Mouse (Mus musculus): Measurements from ENCODE around the gene Hikeshi. TPM values are rescaled to one million over a fixed set of nuclear protein-coding genes. Genes with fewer than 3 reads are reported as not detected.

Hikeshi gene
- total RNA-seq (2021): 10 to 100 TPM; 60.8 to 80.8 TPM

- intact Hi-C loops (cut with DNase I): loop anchor here (1.0 kb wide), 1 partner anchor 501 kb away; the partner anchor contains the start of gene Crebzf
- DNase-seq: peak; percentile 88 to 89
Observed at GRCm38 (mm10) chr7:89940571-89941463, at the start of gene Hikeshi. Gene Hikeshi, minus strand, starts transcription at chr7:89941204.

GRCm38 (mm10) chr7:89984421-89984820 lies 43.4 kb upstream of the Hikeshi start:
- no peak for DNase-seq
- intact Hi-C loops (cut with DNase I): loop anchor here (10.0 kb wide), 1 partner anchor 440 kb away; the partner anchor contains the start of gene Ccdc89

- intact Hi-C loops (cut with DNase I): loop anchor here (10.0 kb wide), 1 partner anchor 441 kb away; the partner anchor contains the start of gene Ccdc89
- DNase-seq: no peak
Observed at GRCm38 (mm10) chr7:89983441-89983840, 42.4 kb upstream of the Hikeshi start.

GRCm38 (mm10) chr7:89981557-89981956 lies 40.6 kb upstream of the Hikeshi start:
- no peak for DNase-seq
- intact Hi-C loops (cut with DNase I): loop anchor here (10.0 kb wide), 1 partner anchor 443 kb away; the partner anchor contains the start of gene Ccdc89

- DNase-seq: peak; percentile 93 to 95
- intact Hi-C loops (cut with DNase I): loop anchor here (10.0 kb wide), 1 partner anchor 444 kb away; the partner anchor contains the start of gene Ccdc89
Observed at GRCm38 (mm10) chr7:89980485-89981422, 39.8 kb upstream of the Hikeshi start, which contains the start of gene Eed. Gene Eed, minus strand, starts transcription at chr7:89980983.

GRCm38 (mm10) chr7:89980133-89980484 lies 39.1 kb upstream of the Hikeshi start:
- no peak for DNase-seq
- intact Hi-C loops (cut with DNase I): loop anchor here (10.0 kb wide), 1 partner anchor 445 kb away; the partner anchor contains the start of gene Ccdc89

GRCm38 (mm10) chr7:89979432-89980130 lies 38.6 kb upstream of the Hikeshi start:
- peak in 1 of 2 experiments; percentile 24 for DNase-seq

GRCm38 (mm10) chr7:89976796-89977195 lies 35.8 kb upstream of the Hikeshi start:
- DNase-seq: no peak
- intact Hi-C loops (cut with DNase I): no loop called here

More at GRCm38 (mm10) chr7:89979432-89980130, 38.6 kb upstream of the Hikeshi start:
- intact Hi-C loops (cut with DNase I): loop anchor here (10.0 kb wide), 1 partner anchor 445 kb away; the partner anchor contains the start of gene Ccdc89

GRCm38 (mm10) chr7:89975571-89975970 lies 34.6 kb upstream of the Hikeshi start:
- DNase-seq: no peak
- intact Hi-C loops (cut with DNase I): no loop called here

- DNase-seq: no peak
- intact Hi-C loops (cut with DNase I): no loop called here
Observed at GRCm38 (mm10) chr7:89967235-89967634, 26.2 kb upstream of the Hikeshi start.

- DNase-seq: no peak
- intact Hi-C loops (cut with DNase I): no loop called here
Observed at GRCm38 (mm10) chr7:89966771-89967170, 25.8 kb upstream of the Hikeshi start.

- DNase-seq: no peak
- intact Hi-C loops (cut with DNase I): no loop called here
Observed at GRCm38 (mm10) chr7:89963135-89963534, 22.1 kb upstream of the Hikeshi start.

- DNase-seq: no peak
- intact Hi-C loops (cut with DNase I): no loop called here
Observed at GRCm38 (mm10) chr7:89957300-89957699, 16.3 kb upstream of the Hikeshi start.

- DNase-seq: no peak
- intact Hi-C loops (cut with DNase I): no loop called here
Observed at GRCm38 (mm10) chr7:89954261-89954660, 13.3 kb upstream of the Hikeshi start.

- DNase-seq: no peak
- intact Hi-C loops (cut with DNase I): no loop called here
Observed at GRCm38 (mm10) chr7:89949403-89949802, 8.4 kb upstream of the Hikeshi start.

- intact Hi-C loops (cut with DNase I): no loop called here
Observed at GRCm38 (mm10) chr7:89948026-89948425, 7.0 kb upstream of the Hikeshi start.

GRCm38 (mm10) chr7:89939497-89940353 lies 1.3 kb downstream of the Hikeshi start:
- no peak for DNase-seq
- intact Hi-C loops (cut with DNase I): no loop called here

More at GRCm38 (mm10) chr7:89948026-89948425, 7.0 kb upstream of the Hikeshi start:
- peak; percentile 4 to 7 for DNase-seq

GRCm38 (mm10) chr7:89923441-89924180 lies 17.4 kb downstream of the Hikeshi start:
- no peak for DNase-seq
- intact Hi-C loops (cut with DNase I): no loop called here
